Mouse (Mus musculus) adrenal gland, postnatal 25 days (tissue): ENCODE data around the gene Krt79. TPM values are rescaled to one million over a fixed set of nuclear protein-coding genes. Genes with fewer than 3 reads are reported as not detected.

Source experiments
- DNase-seq: peaks from one replicate; pipeline ENCODE4 v3.0.0; 2021; ENCODE audit warnings: mixed read lengths
- microRNA-seq, 2 experiments: library from miRNA; unstranded; fragments of <30 nt; microRNA quantifications; one replicate each; pipeline ENCODE4 v1.2.0; 2021
- total RNA-seq: library from RNA; stranded (reverse); gene quantifications from 2 replicates; pipeline ENCODE4 v1.2.3, GENCODE M21; 2021

Gene Krt79
- total RNA-seq, 1 experiment from 2014 or later: 0.76 TPM

DNA sequence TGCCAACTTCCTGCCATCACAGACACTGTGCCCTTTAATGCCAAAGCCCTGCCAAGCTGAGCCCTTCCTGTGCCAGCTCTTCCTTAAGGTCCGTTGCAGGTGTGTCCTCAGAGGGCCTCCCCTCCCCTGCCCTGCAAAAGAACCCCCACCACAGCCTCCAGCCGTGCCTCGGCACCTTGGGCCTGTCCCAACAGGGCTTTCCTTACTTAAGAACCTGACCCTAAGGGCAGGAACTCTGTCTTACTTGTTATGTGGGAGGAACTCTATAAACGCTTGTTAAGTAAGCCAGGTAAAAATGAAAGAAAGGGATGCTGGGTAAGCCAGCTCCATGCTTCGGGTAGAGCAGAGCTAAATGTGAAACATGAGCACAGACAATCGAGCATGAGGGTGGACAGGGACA, 7.1 kb downstream of the Krt79 start:
- no peak for DNase-seq

- peak; percentile 55 for DNase-seq
Measured at GRCm38 (mm10) chr15:101929666-101930065, 10.5 kb downstream of the Krt79 start.

DNA sequence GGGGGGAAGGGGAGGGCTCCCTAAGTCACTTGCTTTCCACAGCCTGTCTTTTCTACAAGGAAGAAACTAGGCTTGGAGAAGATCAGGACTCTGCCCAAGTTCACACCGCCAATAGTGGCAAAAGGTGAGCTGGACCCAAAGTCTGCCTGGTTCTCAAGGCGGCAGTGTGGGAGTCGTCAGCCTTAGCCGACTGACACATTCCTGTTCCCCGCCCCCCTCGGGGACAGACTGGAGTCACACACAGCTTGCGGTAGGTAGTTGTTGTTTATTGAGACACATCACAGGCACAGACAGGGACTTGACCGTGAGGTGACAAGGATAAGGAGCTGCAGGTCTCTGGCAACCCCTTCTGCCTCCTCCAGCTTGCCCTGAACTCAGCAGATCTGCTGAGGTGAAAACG, 11.0 kb downstream of the Krt79 start:
- DNase-seq: peak; percentile 26

GRCm38 (mm10) chr15:101927340-101928080, 12.6 kb downstream of the Krt79 start:
- DNase-seq: peak; percentile 66

DNA sequence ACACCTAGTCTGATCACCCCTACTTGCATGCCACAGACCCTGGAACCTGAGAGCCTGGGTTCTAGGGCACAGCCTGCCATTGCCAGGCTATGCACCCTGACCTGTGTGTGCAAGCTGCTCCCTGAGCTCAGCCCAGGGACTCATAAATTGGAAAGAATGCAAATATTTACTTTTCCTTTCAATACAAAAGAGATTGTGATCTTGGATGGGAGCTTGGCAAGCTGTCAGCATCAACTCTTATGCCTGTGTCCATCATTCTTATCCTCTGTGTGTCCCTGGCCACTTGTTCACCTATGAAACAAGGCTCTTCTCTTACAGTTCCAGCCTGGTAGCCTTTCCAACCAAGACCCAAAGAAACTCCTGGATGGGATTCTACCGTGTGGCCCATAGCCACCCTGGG, 15.1 kb downstream of the Krt79 start:
- no peak for DNase-seq

- DNase-seq: no peak
Measured at GRCm38 (mm10) chr15:101924635-101925034, 15.5 kb downstream of the Krt79 start, which contains the start of gene Krt4. TSS of gene Krt4 (minus strand) at chr15:101924735.

- DNase-seq: no peak
Measured at GRCm38 (mm10) chr15:101922296-101922695, 17.8 kb downstream of the Krt79 start.

- no peak for DNase-seq
Measured at GRCm38 (mm10) chr15:101916072-101916471, 24.1 kb downstream of the Krt79 start.

- no peak for DNase-seq
Measured at GRCm38 (mm10) chr15:101904849-101905248, 35.3 kb downstream of the Krt79 start.

GRCm38 (mm10) chr15:101902171-101903149, 37.7 kb downstream of the Krt79 start:
- DNase-seq: no peak

DNA sequence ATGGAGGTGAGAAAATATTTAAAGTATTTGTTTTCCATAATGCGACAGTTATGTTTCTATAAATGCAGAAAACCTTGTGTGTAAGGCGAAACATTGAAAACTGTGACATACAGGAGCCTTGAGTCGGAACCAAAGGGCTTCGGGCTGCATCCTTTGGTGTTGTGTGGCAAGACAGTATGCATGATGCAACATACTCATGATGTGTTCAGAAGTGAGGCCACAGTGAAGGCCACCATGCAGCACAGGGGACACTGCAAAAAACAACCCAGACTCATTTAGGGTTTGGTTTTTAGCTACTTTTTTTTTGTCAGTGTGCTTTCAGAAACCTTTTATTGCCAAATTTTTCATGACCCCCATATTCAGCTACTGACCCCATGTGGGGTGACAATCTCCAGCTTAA, 44.9 kb downstream of the Krt79 start:
- DNase-seq: no peak

GRCm38 (mm10) chr15:101892820-101893219, 47.3 kb downstream of the Krt79 start, which contains the start of gene Krt76:
TSS of gene Krt76 (minus strand) at chr15:101892920.
- DNase-seq: no peak

DNA sequence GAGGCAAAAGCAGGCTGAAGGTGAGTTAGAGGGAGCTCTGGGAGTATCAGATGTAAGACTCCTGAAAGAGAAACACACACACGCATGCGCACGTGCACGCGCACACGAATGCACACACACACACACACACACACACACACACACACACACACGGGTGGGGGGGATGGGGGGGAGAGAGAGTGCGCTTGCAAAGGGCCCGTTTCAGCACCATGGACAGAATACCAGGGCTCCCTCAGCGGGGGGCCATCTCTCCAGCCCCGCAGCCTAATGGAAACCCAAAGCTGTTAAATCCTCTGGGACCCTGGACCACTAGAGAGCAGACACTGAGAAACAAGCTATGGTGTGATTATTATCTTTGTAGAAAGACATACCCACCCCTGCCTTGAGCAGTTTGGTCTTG, 60.3 kb downstream of the Krt79 start:
- no peak for DNase-seq

Small RNA genes within 50 kb of the gene (microRNA-seq; reads per million reads assigned to microRNA genes)
- 0 reads per million in 2 experiments for gene Gm44356

Other genes with a start within 250 kb of the Krt79 start
- not detected in 2 replicates for gene Krt6a, start 246.0 kb downstream of the Krt79 start, total RNA-seq
- not detected in 2 replicates for gene Krt5, start 227.4 kb downstream of the Krt79 start, total RNA-seq
- not detected in 2 replicates for gene Krt71, start 197.2 kb downstream of the Krt79 start, total RNA-seq
- gene Krt72, start 153.9 kb downstream of the Krt79 start, total RNA-seq: not detected in 2 replicates
- gene Krt73, start 138.0 kb downstream of the Krt79 start, total RNA-seq: not detected in 2 replicates
- not detected in 2 replicates for gene Krt2, start 122.2 kb downstream of the Krt79 start, total RNA-seq
- 0.15 and 0.48 TPM in 2 replicates for gene Krt1, start 89.5 kb downstream of the Krt79 start, total RNA-seq
- not detected in 2 replicates for gene Krt77, start 70.6 kb downstream of the Krt79 start, total RNA-seq
- gene Krt76, start 47.4 kb downstream of the Krt79 start, total RNA-seq: not detected in 2 replicates
- gene Krt4, start 15.6 kb downstream of the Krt79 start, total RNA-seq: not detected in 2 replicates
- gene Krt78, start 14.0 kb upstream of the Krt79 start, total RNA-seq: not detected in 2 replicates
- 0.36 and 1.00 TPM in 2 replicates for gene Krt8, start 64.2 kb upstream of the Krt79 start, total RNA-seq
- gene Krt18, start 87.9 kb upstream of the Krt79 start, total RNA-seq: 1.5 and 1.8 TPM in 2 replicates
- gene Eif4b, start 133.4 kb upstream of the Krt79 start, total RNA-seq: 244 and 270 TPM in 2 replicates
- 75.2 and 78.7 TPM in 2 replicates for gene Tns2, start 160.1 kb upstream of the Krt79 start, total RNA-seq
- 29.4 and 40.3 TPM in 2 replicates for gene Spryd3, start 195.9 kb upstream of the Krt79 start, total RNA-seq
- gene Igfbp6, start 204.0 kb upstream of the Krt79 start, total RNA-seq: 17.1 and 17.2 TPM in 2 replicates
- gene Soat2, start 210.2 kb upstream of the Krt79 start, total RNA-seq: 0.55 and 1.2 TPM in 2 replicates